Mouse (Mus musculus): ENCODE measurements around the gene Arhgap27. TPM values are rescaled to one million over a fixed set of nuclear protein-coding genes. Genes with fewer than 3 reads are reported as not detected.
"Not testable (repeated sequence)": the region's sequence is repeated elsewhere in the genome, so short reads cannot be mapped to it uniquely, and the experiment has no call there.

Arhgap27 gene
- polyA plus RNA-seq, 1 experiment from 2014 or later, result 6.7 TPM

DNA sequence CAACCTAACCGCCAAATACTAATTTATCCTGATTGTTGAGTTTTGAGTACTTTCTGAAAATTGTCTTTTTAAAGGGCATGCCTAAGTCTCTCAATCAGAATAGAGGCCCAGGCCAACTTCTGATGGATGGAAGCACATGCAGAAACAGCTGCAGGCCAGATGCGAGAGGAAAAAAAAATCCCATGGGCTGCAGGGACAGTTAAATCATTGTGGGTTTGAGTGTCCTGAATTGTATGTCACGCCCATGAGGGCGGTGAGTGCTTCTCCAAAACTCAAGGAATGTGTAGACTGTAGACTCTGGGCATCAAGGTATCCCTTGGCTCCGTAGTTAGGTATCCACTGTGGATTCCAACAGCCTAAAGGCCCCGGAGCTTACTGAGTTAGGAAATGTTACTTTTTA is 69.4 kb downstream of the Arhgap27 start:
- ATAC-seq (ENCODE audit: insufficient number of reproducible peaks, low FRiP score), result no peak
- no peaks in the 10 kb centered on the region for H3K36me3 ChIP-seq
- WGBS, result 82% methylated on average over 6 of the region's 6 CpGs

GRCm38 (mm10) chr11:103292890-103293287 is 70.6 kb downstream of the Arhgap27 start:
- Histone ChIP-seq H3K9ac (no peak overlapping the region), H3K4me1 (replicated peaks) (peaks cover 13% of the 10 kb centered on the region), H3K27me3 (replicated peaks) (no peaks in the 10 kb centered on the region), H3K4me3 (no peak overlapping the region), H3K4me2 (no peak overlapping the region), H3K36me3 (no peaks in the 10 kb centered on the region), H3K27ac (ENCODE audit: poor library complexity, severe bottlenecking) (no peak overlapping the region), H3K9me3 (replicated peaks) (no peaks in the 10 kb centered on the region)
- no peak for ATAC-seq (ENCODE audit: insufficient number of reproducible peaks, low FRiP score)
- WGBS, result 73% methylated on average over 5 of the region's 5 CpGs

More for the DNA sequence above, 69.4 kb downstream of the Arhgap27 start:
- no peak overlapping the region for H3K9ac ChIP-seq
- H3K4me2 ChIP-seq, result no peak overlapping the region
- H3K4me3 ChIP-seq, result no peak overlapping the region
- no peak overlapping the region for H3K27ac ChIP-seq (ENCODE audit: poor library complexity, severe bottlenecking)
- H3K27me3 ChIP-seq (replicated peaks), result no peaks in the 10 kb centered on the region
- peaks cover 13% of the 10 kb centered on the region for H3K4me1 ChIP-seq (replicated peaks)
- no peaks in the 10 kb centered on the region for H3K9me3 ChIP-seq (replicated peaks)

DNA sequence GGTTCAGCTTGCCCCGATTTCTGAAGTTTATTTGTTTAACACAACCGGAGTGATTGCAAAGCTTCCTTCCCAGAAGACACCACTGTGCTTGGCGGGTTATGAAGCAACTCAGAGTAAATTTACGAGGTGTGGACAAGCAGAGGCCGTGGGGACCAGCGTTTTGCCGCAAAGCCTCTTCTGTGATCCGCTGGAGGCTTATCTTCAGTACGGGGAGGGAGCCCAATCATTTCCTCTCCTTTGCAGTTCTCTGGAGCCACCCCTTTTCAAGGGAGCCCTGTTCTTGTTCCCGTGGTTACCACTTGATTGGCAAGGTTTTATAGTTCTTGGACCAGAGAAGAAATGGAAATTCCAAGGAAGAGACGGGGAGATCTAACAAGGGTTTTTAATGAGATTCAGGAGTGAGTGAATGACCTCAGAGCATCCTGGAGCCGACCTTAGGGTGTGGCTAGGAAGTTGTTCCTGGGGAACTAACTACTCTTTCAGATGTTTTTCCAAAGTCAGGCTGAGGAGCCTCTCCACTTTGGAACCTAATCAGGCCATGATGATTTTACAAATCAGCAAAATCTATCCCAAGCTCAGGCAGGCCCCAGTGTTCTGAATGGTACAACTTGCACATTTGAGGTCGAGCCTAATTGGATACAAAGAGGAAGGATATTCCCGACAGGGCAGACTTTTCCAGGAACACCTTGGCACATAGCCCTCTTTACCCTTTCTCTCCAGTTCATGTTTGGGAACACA is 71.2 kb downstream of the Arhgap27 start:
- H3K9ac ChIP-seq, result no peak overlapping the region
- H3K4me2 ChIP-seq, result no peak overlapping the region
- H3K27ac ChIP-seq (ENCODE audit: poor library complexity, severe bottlenecking), result 0 out of 2 replicates have a peak overlapping the region, but pooled peaks have one; percentile 17
- ATAC-seq (ENCODE audit: insufficient number of reproducible peaks, low FRiP score), result no peak
- no peaks in the 10 kb centered on the region for H3K9me3 ChIP-seq (replicated peaks)
- H3K4me1 ChIP-seq (replicated peaks), result peaks cover 13% of the 10 kb centered on the region
- no peak overlapping the region for H3K4me3 ChIP-seq
- 14% methylated on average over 14 of the region's 14 CpGs for WGBS
- H3K36me3 ChIP-seq, result no peaks in the 10 kb centered on the region
- H3K27me3 ChIP-seq (replicated peaks), result no peaks in the 10 kb centered on the region

DNA sequence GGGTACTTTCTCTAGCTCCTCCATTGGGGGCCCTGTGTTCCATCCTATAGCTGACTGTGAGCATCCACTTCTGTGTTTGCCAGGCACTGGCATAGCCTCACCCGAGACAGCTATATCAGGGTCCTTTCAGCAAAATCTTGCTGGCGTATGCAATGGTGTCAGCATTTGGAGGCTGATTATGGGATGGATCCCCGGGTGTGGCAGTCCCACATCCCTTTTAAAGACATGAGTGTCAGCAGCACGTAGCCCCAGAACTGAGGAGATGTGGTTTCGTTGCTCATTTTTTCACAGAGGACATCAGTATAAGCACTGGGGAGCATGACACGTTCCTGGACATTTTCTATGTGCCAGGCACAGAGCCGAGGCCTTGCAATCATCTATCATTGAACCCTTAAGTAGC is 72.7 kb downstream of the Arhgap27 start:
- WGBS, result 78% methylated on average over 7 of the region's 7 CpGs
- not testable (repeated sequence) for ATAC-seq (ENCODE audit: insufficient number of reproducible peaks, low FRiP score); H3K27me3 ChIP-seq (replicated peaks); H3K9ac ChIP-seq; H3K4me3 ChIP-seq; H3K36me3 ChIP-seq; H3K27ac ChIP-seq (ENCODE audit: poor library complexity, severe bottlenecking); H3K9me3 ChIP-seq (replicated peaks); H3K4me2 ChIP-seq
- H3K4me1 ChIP-seq (replicated peaks), result peaks cover 21% of the 10 kb centered on the region

DNA sequence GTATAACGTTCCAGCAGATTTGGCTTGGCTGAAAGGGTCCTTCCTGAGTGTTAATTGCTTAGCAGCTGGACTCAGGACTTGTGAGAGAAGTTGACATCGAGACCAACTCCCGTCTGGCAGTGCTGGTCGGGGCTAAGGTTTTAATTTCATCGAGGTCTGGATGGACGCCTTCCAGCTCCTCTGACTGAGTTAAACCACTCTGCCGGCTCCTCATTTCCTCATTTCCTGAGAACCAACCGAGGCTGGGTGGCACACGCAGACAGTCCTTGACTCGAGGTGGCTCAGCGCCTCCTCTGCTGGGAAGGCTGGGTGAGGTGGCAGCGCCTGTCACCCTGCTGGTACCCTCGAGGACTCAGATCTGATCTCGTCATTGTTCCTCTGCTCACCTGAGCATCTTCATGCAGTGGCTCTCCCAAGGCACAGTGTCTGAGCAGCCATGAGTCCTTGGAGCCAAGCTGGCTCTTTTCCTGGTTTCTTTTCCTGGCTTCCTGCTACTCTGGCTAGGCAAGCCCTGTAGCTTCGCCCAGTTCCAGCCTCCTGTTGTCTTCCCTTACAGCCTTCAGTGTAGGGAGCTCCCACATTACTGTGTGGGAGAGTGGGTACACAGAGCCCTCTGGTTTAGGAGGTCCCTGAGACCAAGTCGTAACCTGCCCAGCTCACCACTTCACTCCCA is 75.1 kb downstream of the Arhgap27 start:
- peaks cover 27% of the 10 kb centered on the region for H3K4me1 ChIP-seq (replicated peaks)
- no peaks in the 10 kb centered on the region for H3K9me3 ChIP-seq (replicated peaks)
- no peak overlapping the region for H3K27ac ChIP-seq (ENCODE audit: poor library complexity, severe bottlenecking)
- no peaks in the 10 kb centered on the region for H3K36me3 ChIP-seq
- no peak overlapping the region for H3K4me3 ChIP-seq
- no peak for ATAC-seq (ENCODE audit: insufficient number of reproducible peaks, low FRiP score)
- 56% methylated on average over 16 of the region's 16 CpGs for WGBS
- H3K4me2 ChIP-seq, result no peak overlapping the region
- no peak overlapping the region for H3K9ac ChIP-seq
- H3K27me3 ChIP-seq (replicated peaks), result no peaks in the 10 kb centered on the region

GRCm38 (mm10) chr11:103286910-103287309 is 76.6 kb downstream of the Arhgap27 start:
- Histone ChIP-seq H3K36me3 (no peaks in the 10 kb centered on the region), H3K9me3 (replicated peaks) (no peaks in the 10 kb centered on the region), H3K4me3 (no peak overlapping the region), H3K4me2 (no peak overlapping the region), H3K4me1 (replicated peaks) (peaks cover 17% of the 10 kb centered on the region), H3K9ac (no peak overlapping the region), H3K27me3 (replicated peaks) (no peaks in the 10 kb centered on the region), H3K27ac (ENCODE audit: poor library complexity, severe bottlenecking) (no peak overlapping the region)
- ATAC-seq (ENCODE audit: insufficient number of reproducible peaks, low FRiP score), result no peak
- 91% methylated on average over 5 of the region's 5 CpGs for WGBS

GRCm38 (mm10) chr11:103285951-103286350 is 77.5 kb downstream of the Arhgap27 start:
- 16% methylated on average over 6 of the region's 6 CpGs for WGBS
- Histone ChIP-seq H3K27me3 (replicated peaks) (no peaks in the 10 kb centered on the region), H3K4me3 (no peak overlapping the region), H3K4me1 (replicated peaks) (peaks cover 14% of the 10 kb centered on the region), H3K9ac (no peak overlapping the region), H3K27ac (ENCODE audit: poor library complexity, severe bottlenecking) (peak overlapping the region; percentile 36; the same call in 1 of the 2 replicates), H3K9me3 (replicated peaks) (no peaks in the 10 kb centered on the region), H3K36me3 (no peaks in the 10 kb centered on the region), H3K4me2 (no peak overlapping the region)
- peak; percentile 66; the same call in 1 of the 2 replicates for ATAC-seq (ENCODE audit: insufficient number of reproducible peaks, low FRiP score)

- H3K4me2 ChIP-seq, result no peak overlapping the region
- H3K9me3 ChIP-seq (replicated peaks), result no peaks in the 10 kb centered on the region
- peak overlapping the region; percentile 36; the same call in 1 of the 2 replicates for H3K27ac ChIP-seq (ENCODE audit: poor library complexity, severe bottlenecking)
- no peak overlapping the region for H3K4me3 ChIP-seq
- H3K27me3 ChIP-seq (replicated peaks), result no peaks in the 10 kb centered on the region
- H3K9ac ChIP-seq, result no peak overlapping the region
- ATAC-seq (ENCODE audit: insufficient number of reproducible peaks, low FRiP score), result no peak
- H3K36me3 ChIP-seq, result no peaks in the 10 kb centered on the region
- H3K4me1 ChIP-seq (replicated peaks), result peaks cover 14% of the 10 kb centered on the region
- WGBS, result 84% methylated on average over 10 of the region's 10 CpGs
Measured at GRCm38 (mm10) chr11:103285276-103285675, 78.2 kb downstream of the Arhgap27 start.

DNA sequence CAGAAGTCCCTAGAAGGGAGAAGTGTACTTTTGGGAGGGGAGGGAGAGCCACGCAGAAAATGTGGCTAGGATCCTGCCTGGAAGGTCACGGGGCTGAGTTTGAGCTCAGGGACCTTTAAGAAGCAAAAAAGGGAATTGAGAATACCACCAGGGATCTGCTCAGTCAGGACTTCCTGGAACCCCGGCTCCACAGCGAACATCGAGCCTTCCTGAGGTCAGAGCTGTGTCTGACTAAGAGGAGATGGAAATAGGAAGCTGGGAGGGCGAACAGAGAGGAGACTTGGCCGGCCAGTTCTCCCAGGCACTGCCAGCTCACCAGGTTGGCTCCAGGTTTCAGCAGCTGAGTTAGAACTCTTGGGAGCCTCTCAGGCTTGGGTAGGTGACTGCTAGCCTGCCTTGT is 81.7 kb downstream of the Arhgap27 start:
- H3K27me3 ChIP-seq (replicated peaks), result no peaks in the 10 kb centered on the region
- no peak for ATAC-seq (ENCODE audit: insufficient number of reproducible peaks, low FRiP score)

More for the DNA sequence above, 81.7 kb downstream of the Arhgap27 start:
- Histone ChIP-seq H3K36me3 (no peaks in the 10 kb centered on the region), H3K4me3 (no peak overlapping the region), H3K4me2 (no peak overlapping the region), H3K9me3 (replicated peaks) (peaks cover 6% of the 10 kb centered on the region; the same call in 1 of the 2 replicates), H3K4me1 (replicated peaks) (peaks cover 14% of the 10 kb centered on the region), H3K9ac (no peak overlapping the region), H3K27ac (ENCODE audit: poor library complexity, severe bottlenecking) (no peak overlapping the region)
- 45% methylated on average over 7 of the region's 7 CpGs for WGBS
